Mouse (Mus musculus): ENCODE results near the gene Itih2.

DNA sequence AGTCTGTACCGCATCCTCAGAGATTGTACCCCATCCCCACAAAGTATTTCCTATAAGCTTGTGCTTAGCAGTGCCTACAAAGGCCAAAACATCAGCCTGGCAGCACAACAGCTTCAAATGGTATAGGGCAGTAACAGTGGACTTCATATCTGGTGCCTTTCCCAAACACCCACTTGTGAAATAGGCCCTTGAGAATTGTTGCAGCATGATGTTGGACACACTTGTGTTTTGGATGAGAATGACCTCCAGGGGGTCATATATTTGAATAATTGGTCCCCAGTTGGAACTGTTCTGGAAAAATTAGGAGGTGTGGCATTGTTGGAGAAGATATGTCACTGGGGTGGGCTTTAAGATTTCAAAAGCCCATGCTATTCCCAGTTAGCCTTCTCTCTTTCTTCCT lies 79.2 kb downstream of the Itih2 start:
- TF ChIP-seq CTCF (IDR thresholded peaks at IDR 0.05; ENCODE audit: low read depth, low read length) (no peak), POLR2A (IDR thresholded peaks at IDR 0.05; ENCODE audit: extremely low read depth, insufficient read depth, low read length) (no peak)
